Mouse (Mus musculus) midbrain, embryonic 16.5 days (tissue): ENCODE measurements around the gene Spcs2. TPM values are rescaled to one million over a fixed set of nuclear protein-coding genes. Genes with fewer than 3 reads are reported as not detected.

ENCODE experiments used
- ATAC-seq: fragments of 200-750 bp; cut with Nextera tagmentation; 2 replicates; pipeline ENCODE4 v1.8.0; 2017; ENCODE audit warnings: moderate TSS enrichment
- H3K27ac ChIP-seq: fragments of 300-500 bp; sonication (generic); 2 replicates; pipeline ENCODE4 v1.5.1; 2014; ENCODE audit warnings: mild to moderate bottlenecking, low read length, mixed read lengths
- H3K27me3 ChIP-seq: fragments of 300-500 bp; sonication (generic); 2 replicates; pipeline ENCODE4 v1.6.1; 2014; ENCODE audit warnings: low read depth, low read length, mixed read lengths; ENCODE audit not compliant: control insufficient read depth, insufficient read depth
- H3K36me3 ChIP-seq: fragments of 300-500 bp; sonication (generic); 2 replicates; pipeline ENCODE4 v1.6.1; 2014; ENCODE audit warnings: mild to moderate bottlenecking, low read length, moderate library complexity, mixed read lengths; ENCODE audit not compliant: control insufficient read depth, insufficient read depth
- H3K4me1 ChIP-seq: fragments of 300-500 bp; sonication (generic); 2 replicates; pipeline ENCODE4 v1.6.1; 2014; ENCODE audit warnings: mild to moderate bottlenecking, low read length, mixed read lengths; ENCODE audit not compliant: control insufficient read depth, insufficient read depth
- H3K4me2 ChIP-seq: fragments of 300-500 bp; sonication (generic); 2 replicates; pipeline ENCODE4 v1.6.1; 2014; ENCODE audit warnings: mild to moderate bottlenecking, low read length, mixed read lengths
- H3K4me3 ChIP-seq: fragments of 300-500 bp; sonication (generic); 2 replicates; pipeline ENCODE4 v1.5.1; 2014; ENCODE audit warnings: low read depth, mild to moderate bottlenecking, low read length, moderate library complexity, mixed read lengths
- H3K9ac ChIP-seq: fragments of 300-500 bp; sonication (generic); 2 replicates; pipeline ENCODE4 v1.6.1; 2014; ENCODE audit warnings: low read depth, low read length, mixed read lengths
- H3K9me3 ChIP-seq: fragments of 300-500 bp; sonication (generic); replicated peaks from 2 replicates; pipeline ENCODE4 v1.6.1; 2014; ENCODE audit warnings: mild to moderate bottlenecking, low read length, mixed read lengths; ENCODE audit not compliant: control insufficient read depth, poor library complexity, severe bottlenecking
- WGBS: fragments of 180-500 bp; shearing (Covaris S2); extraction: QIAGEN DNeasy Blood & Tissue Kit; methylation state at CpG from one replicate; pipeline ENCODE4 v1.1.7; 2014; 5-methylcytosine and 5-hydroxymethylcytosine counted together
- polyA plus RNA-seq: library from polyadenylated mRNA; unstranded; fragments of >200 nt; fragmentation: Nextera tagmentation; extraction: Ambion mirVana; gene quantifications from 2 replicates; pipeline ENCODE4 v1.2.1, GENCODE M21; 2015

Gene Spcs2
- polyA plus RNA-seq, 1 experiment from 2014 or later: 286 TPM

- H3K27ac ChIP-seq: no peak overlapping the region
- no peaks in the 10 kb centered on the region for H3K27me3 ChIP-seq
- H3K36me3 ChIP-seq: 0 out of 2 replicates have a peak, but pooled peaks cover 4% of the 10 kb centered on the region
- WGBS: 92% methylated on average over 4 of the region's 4 CpGs
- H3K9ac ChIP-seq: no peak overlapping the region
- no peak overlapping the region for H3K4me2 ChIP-seq
- H3K9me3 ChIP-seq: no peaks in the 10 kb centered on the region
- no peak for ATAC-seq
- H3K4me3 ChIP-seq: no peak overlapping the region
- peaks cover 24% of the 10 kb centered on the region for H3K4me1 ChIP-seq
These were observed 9.0 kb downstream of the Spcs2 start for GRCm38 (mm10) chr7:99854311-99854710.

GRCm38 (mm10) chr7:99853350-99853749 is 9.9 kb downstream of the Spcs2 start:
- H3K9ac ChIP-seq: no peak overlapping the region
- WGBS: 87% methylated on average over 7 of the region's 7 CpGs
- H3K4me1 ChIP-seq: peaks cover 22% of the 10 kb centered on the region
- H3K27ac ChIP-seq: no peak overlapping the region
- no peak overlapping the region for H3K4me3 ChIP-seq
- H3K27me3 ChIP-seq: no peaks in the 10 kb centered on the region
- no peak for ATAC-seq
- no peaks in the 10 kb centered on the region for H3K9me3 ChIP-seq
- no peak overlapping the region for H3K4me2 ChIP-seq
- peaks cover 6% of the 10 kb centered on the region for H3K36me3 ChIP-seq

DNA sequence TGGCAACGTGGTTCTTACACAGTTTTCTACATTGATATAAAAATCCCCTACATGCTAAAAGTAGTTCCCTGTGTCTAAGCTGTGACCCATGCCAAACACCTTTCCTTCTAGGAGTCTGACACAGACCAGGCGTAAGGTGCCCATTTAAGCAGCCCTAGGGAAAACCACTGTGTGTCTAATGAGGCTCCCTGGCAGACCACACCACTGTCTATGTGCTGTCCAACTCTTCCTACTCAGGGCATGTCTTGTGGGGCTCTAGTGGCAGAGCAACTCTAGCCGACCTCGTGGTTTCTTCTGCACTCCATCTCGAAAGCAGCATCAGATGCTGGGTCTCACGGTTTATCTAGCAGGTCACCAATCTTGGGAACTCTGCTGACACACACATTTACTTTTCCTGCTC is 11.6 kb downstream of the Spcs2 start:
- no peak overlapping the region for H3K9ac ChIP-seq

DNA sequence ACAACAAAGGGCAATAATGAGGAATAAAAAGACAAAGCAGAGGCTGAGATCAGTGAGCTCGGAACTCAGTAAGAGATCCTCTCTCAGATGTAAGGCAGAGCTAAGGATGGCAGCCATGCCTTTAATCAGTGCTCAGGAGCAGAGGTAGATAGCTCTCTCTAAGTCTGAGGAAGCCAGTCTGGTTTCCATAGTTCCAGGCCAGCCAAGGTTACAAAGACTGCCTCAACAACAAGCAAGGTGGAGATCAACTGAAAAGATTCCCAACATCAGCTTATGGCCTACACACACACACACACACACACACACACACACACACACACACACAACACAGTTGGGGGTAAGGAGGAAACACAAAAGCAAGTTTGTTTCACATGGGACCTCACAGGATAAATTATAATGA is 12.1 kb downstream of the Spcs2 start:
- H3K9ac ChIP-seq: no peak overlapping the region
- 37% methylated on average over 1 of the region's 1 CpGs for WGBS

More for the DNA sequence above, 11.6 kb downstream of the Spcs2 start:
- no peak for ATAC-seq
- no peak overlapping the region for H3K4me2 ChIP-seq
- no peaks in the 10 kb centered on the region for H3K27me3 ChIP-seq
- H3K9me3 ChIP-seq: no peaks in the 10 kb centered on the region
- H3K4me3 ChIP-seq: no peak overlapping the region
- WGBS: 88% methylated on average over 6 of the region's 6 CpGs
- peaks cover 11% of the 10 kb centered on the region for H3K4me1 ChIP-seq
- H3K27ac ChIP-seq: no peak overlapping the region
- peaks cover 14% of the 10 kb centered on the region for H3K36me3 ChIP-seq

GRCm38 (mm10) chr7:99850534-99850933 is 12.7 kb downstream of the Spcs2 start:
- Histone ChIP-seq H3K4me2 (no peak overlapping the region), H3K27ac (no peak overlapping the region), H3K9me3 (no peaks in the 10 kb centered on the region), H3K36me3 (peaks cover 14% of the 10 kb centered on the region), H3K4me3 (no peak overlapping the region), H3K27me3 (no peaks in the 10 kb centered on the region), H3K9ac (no peak overlapping the region), H3K4me1 (peaks cover 5% of the 10 kb centered on the region; the same call in 1 of the 2 replicates)
- 60% methylated on average over 5 of the region's 5 CpGs for WGBS
- ATAC-seq: no peak

More for the DNA sequence above, 12.1 kb downstream of the Spcs2 start:
- H3K27me3 ChIP-seq: no peaks in the 10 kb centered on the region
- no peak for ATAC-seq
- no peak overlapping the region for H3K4me2 ChIP-seq
- H3K9me3 ChIP-seq: no peaks in the 10 kb centered on the region
- no peak overlapping the region for H3K4me3 ChIP-seq
- H3K4me1 ChIP-seq: peaks cover 7% of the 10 kb centered on the region; the same call in 1 of the 2 replicates
- peaks cover 14% of the 10 kb centered on the region for H3K36me3 ChIP-seq
- no peak overlapping the region for H3K27ac ChIP-seq

GRCm38 (mm10) chr7:99845533-99846236 is 17.6 kb downstream of the Spcs2 start:
- no peak overlapping the region for H3K9ac ChIP-seq
- no peak for ATAC-seq
- WGBS: 96% methylated on average over 8 of the region's 8 CpGs
- H3K4me1 ChIP-seq: no peaks in the 10 kb centered on the region
- no peak overlapping the region for H3K4me3 ChIP-seq
- peaks cover 20% of the 10 kb centered on the region for H3K36me3 ChIP-seq
- no peaks in the 10 kb centered on the region for H3K27me3 ChIP-seq
- no peaks in the 10 kb centered on the region for H3K9me3 ChIP-seq
- no peak overlapping the region for H3K4me2 ChIP-seq
- H3K27ac ChIP-seq: no peak overlapping the region

GRCm38 (mm10) chr7:99838241-99838640 is 25.0 kb downstream of the Spcs2 start:
- H3K27ac ChIP-seq: no peak overlapping the region
- H3K36me3 ChIP-seq: peaks cover 28% of the 10 kb centered on the region
- no peak overlapping the region for H3K4me3 ChIP-seq
- H3K4me2 ChIP-seq: no peak overlapping the region
- no peak for ATAC-seq
- WGBS: 91% methylated on average over 3 of the region's 3 CpGs
- H3K9ac ChIP-seq: no peak overlapping the region
- no peaks in the 10 kb centered on the region for H3K27me3 ChIP-seq
- H3K9me3 ChIP-seq: no peaks in the 10 kb centered on the region
- no peaks in the 10 kb centered on the region for H3K4me1 ChIP-seq

GRCm38 (mm10) chr7:99837358-99838071 is 25.7 kb downstream of the Spcs2 start:
- H3K27ac ChIP-seq: no peak overlapping the region
- WGBS: 84% methylated on average over 6 of the region's 6 CpGs
- no peaks in the 10 kb centered on the region for H3K27me3 ChIP-seq
- H3K9me3 ChIP-seq: no peaks in the 10 kb centered on the region
- no peak overlapping the region for H3K9ac ChIP-seq
- no peaks in the 10 kb centered on the region for H3K4me1 ChIP-seq
- H3K4me2 ChIP-seq: no peak overlapping the region
- ATAC-seq: no peak
- no peak overlapping the region for H3K4me3 ChIP-seq
- peaks cover 28% of the 10 kb centered on the region for H3K36me3 ChIP-seq

DNA sequence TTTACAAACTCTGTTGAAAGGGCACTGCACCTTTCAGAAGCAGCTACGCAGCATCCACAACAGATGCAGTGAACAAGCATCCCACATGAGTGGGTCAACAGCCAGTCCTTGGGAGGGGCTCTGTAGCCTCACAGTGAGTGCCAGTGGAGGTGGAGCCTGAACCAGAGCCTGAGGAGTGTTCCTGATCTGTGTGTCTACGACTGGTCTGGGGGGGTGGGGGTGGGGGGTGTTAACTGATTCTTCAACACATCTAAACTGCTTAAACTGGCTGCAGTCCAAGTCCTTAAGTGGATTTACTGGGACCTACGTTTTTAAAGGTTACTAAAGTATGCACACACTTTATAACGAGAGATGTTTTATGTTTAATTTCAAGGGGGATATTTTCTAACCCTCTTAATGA is 26.5 kb downstream of the Spcs2 start:
- Histone ChIP-seq H3K27me3 (no peaks in the 10 kb centered on the region), H3K36me3 (peaks cover 28% of the 10 kb centered on the region), H3K9ac (no peak overlapping the region), H3K4me2 (no peak overlapping the region), H3K27ac (no peak overlapping the region), H3K9me3 (no peaks in the 10 kb centered on the region), H3K4me1 (no peaks in the 10 kb centered on the region), H3K4me3 (no peak overlapping the region)
- no peak for ATAC-seq
- 63% methylated on average over 4 of the region's 4 CpGs for WGBS
